Mouse (Mus musculus) frontal cortex, postnatal 14 days (tissue): Measurements from ENCODE around the gene Hspa4l.
"Not testable (repeated sequence)": the region's sequence is repeated elsewhere in the genome, so short reads cannot be mapped to it uniquely, and the experiment has no call there.

Source experiments
- DNase-seq, 2 experiments: peaks; one replicate each; pipeline ENCODE4 v3.0.0; 2022; ENCODE audit warnings: low spot score in 2 of 2

Hspa4l gene

DNA sequence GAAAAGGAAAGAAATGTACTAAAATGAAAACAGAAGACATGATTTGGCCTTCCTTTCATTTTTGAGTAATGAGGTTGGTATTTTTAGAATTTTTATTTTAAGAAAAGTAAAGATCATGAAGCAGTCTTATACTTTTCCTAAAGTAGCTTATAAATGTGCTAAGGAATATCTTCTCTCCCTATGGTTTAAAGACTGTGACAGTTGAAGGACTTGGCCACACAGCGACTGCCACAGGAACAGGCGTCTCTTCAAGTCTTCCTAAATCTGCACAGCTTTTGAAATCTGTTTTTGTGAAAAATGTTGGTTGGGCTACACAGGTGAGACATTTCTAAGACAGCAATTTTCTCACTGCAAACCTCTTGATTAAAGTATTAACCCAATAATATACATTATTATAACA is 69.0 kb downstream of the Hspa4l start:
- DNase-seq, result no peak

DNA sequence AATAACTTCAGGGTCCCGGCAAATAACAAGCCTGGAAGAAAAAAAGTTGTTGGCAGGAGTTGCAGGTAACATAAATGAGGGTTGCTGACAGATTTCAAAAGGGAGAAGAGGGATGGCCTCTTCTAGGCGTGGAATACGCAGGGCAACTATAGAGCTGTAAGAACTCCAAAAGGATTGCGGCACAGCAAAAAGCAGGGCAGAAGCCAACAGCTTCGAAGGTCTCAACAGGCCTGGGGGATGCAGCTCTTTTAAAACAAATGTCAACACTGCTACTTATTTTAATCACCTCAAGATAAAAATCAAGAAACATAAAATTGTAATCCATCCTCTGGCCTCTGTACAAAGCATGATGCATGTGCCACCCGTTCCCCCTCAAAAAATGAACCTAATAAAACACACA is 101.2 kb downstream of the Hspa4l start:
- DNase-seq, result not testable (repeated sequence)
